Mouse (Mus musculus) cortical plate, adult 2 months (tissue): ENCODE measurements around the gene Rnf183.

Experiments
- CTCF ChIP-seq: fragments of 200-500 bp; IDR thresholded peaks from 2 replicates; pipeline ENCODE4 v1.5.1; 2011; ENCODE audit warnings: mild to moderate bottlenecking, control low read depth, low read length; ENCODE audit not compliant: insufficient read depth; ENCODE audit errors: extremely low read depth
- POLR2A ChIP-seq: fragments of 200-500 bp; IDR thresholded peaks from 2 replicates; pipeline ENCODE4 v1.6.1; 2011; ENCODE audit warnings: mild to moderate bottlenecking, low read length, control low read depth; ENCODE audit not compliant: insufficient read depth; ENCODE audit errors: extremely low read depth

DNA sequence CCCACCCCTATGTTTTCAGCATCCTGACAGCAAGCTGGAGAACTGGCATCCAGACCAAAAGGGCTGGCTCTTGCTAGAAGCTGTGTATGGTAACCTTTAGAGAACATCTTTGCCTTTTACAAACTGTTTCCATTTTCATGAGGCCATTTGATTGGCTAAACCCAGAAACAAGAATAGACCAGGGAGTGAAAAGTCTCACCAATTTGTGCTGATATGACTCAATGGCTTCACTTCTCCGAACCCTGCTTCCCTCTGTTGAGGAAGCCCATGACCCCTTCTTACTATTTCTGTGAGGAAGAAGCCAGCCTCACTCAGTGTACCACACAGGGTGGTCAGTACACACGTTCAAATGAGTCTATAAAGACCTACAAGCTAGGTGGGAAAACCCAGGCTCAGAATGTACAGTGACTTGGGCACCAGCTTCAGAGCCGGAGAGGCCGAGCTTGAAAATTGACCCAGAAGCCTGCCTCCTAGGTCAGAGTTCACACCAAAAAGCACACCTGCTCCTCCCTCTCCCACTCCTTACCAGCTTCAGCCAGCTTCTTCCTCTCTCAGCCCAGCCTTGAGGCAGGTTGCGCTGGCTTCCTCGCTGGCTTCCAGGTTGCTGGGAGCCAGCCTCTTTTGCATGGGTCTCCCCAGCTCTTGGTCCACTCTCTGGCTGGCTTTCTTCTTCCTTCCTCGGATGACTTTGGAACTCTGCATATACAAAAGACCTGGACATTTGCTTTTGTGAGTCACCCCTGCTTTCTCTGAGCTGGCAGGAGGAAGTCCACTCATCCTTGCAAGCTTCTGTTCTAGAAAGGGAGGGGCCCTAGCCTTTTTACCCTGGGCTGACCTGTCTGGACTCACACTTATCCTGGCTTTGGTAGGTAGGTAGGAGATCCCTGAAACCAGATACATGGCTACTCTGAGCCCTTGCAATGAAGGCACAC is 847 bp downstream of the Rnf183 start:
- TF ChIP-seq POLR2A (no peak), CTCF (no peak)
